Mouse (Mus musculus): ENCODE data around the gene Clasp1. TPM values are rescaled to one million over a fixed set of nuclear protein-coding genes. Genes with fewer than 3 reads are reported as not detected.

Gene Clasp1
- total and polyA plus RNA-seq, 3 experiments = 32.0 to 53.2 (median 42.2) TPM

DNA sequence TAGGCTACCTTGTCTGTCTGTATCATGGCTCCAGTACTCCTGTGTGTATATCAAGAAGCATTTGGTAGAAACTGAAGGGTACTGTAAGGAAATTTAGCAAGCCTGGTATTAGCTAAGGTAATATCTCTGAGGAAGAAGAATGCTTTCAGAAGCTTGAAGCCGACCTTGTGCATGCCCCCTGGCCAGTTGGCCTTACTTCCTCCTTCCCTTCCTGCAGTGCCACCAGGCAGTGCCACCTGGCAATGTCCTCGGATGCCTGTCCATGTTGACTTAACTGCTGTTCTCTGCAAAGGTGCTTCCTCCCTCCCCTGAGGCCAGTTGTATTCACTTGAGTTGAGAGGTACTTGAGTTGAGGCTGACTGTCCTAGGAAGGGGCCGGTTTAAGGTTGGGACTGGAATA lies 32.3 kb downstream of the Clasp1 start:
- Histone ChIP-seq H3K27ac (ENCODE audit: insufficient read depth, low read depth) (no peak overlapping the region), H3K4me3 (replicated peaks in 1 of 3; ENCODE audit: low read depth in 2 of 3, low read length in 2 of 3, poor library complexity in 1 of 3) (no peak overlapping the region), H3K9me3 (replicated peaks; ENCODE audit: low read length) (no peaks in the 10 kb centered on the region), H3K4me2 (ENCODE audit: insufficient read depth, low read depth, poor library complexity, severe bottlenecking) (no peak overlapping the region), H3K4me1 (ENCODE audit: control insufficient read depth in 1 of 2, insufficient read depth in 2 of 2) (peaks cover 0 to 40% of the 10 kb centered on the region in 2 experiments; a peak in 2 of 4 replicates), H3K27me3 (replicated peaks) (no peaks in the 10 kb centered on the region), H3K79me2 (replicated peaks; ENCODE audit: control insufficient read depth, extremely low read depth, insufficient read depth, poor library complexity, severe bottlenecking) (peaks cover 36% of the 10 kb centered on the region), H3K36me3 (replicated peaks in 1 of 2; ENCODE audit: control insufficient read depth in 1 of 2, insufficient read depth in 1 of 2, low read length in 1 of 2) (peaks cover 48 to 92% of the 10 kb centered on the region in 2 experiments), H3K9ac (ENCODE audit: insufficient read depth, low read depth) (no peak overlapping the region)
- in situ Hi-C loops (cut with MboI; ENCODE audit: low pct_ligation_motif_present, low pct_unique_long_range_greater_than_20kb, low sequenced_read_pairs) = no loop called here
- dilution Hi-C loops (cut with MboI; ENCODE audit: extremely low pct_ligation_motif_present, extremely low pct_unique_long_range_greater_than_20kb, low sequenced_read_pairs) = no loop called here
- no peak for DNase-seq (ENCODE audit: extremely low read depth)
- TF ChIP-seq PAX5 (IDR thresholded peaks at IDR 0.05; ENCODE audit: low read length) = no peak
- TF ChIP-seq NELFE (IDR thresholded peaks at IDR 0.05; ENCODE audit: low read depth, low read length) = no peak
- no peak for TF ChIP-seq MXI1 (IDR thresholded peaks at IDR 0.05; ENCODE audit: low read depth, low read length)
- TF ChIP-seq BHLHE40 (IDR thresholded peaks at IDR 0.05; ENCODE audit: low read depth, low read length) = no peak
- no peak for TF ChIP-seq KAT2A (IDR thresholded peaks at IDR 0.05; ENCODE audit: insufficient replicate concordance, low read length)

DNA sequence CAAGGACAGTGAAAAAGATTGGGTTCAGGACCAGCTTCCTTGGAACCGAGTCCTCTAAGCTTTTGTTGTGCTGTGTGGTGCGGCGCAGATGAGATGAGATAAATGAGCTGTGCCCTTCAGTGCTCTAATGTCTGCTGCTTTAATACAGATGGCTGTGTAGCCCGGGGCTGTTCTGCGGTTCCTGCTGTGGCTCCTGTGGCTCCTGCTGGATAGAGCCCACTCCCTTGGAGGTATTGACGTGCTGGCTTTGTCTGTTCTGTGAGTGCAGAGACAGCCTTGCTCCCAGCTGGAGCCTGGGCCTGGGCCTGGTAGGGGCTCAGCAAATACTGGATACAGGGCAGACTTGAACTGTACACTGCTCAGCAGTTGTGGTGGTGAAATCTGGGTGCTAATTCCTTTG lies 34.0 kb downstream of the Clasp1 start:
- no peak for TF ChIP-seq ZKSCAN1 (IDR thresholded peaks at IDR 0.05; ENCODE audit: borderline replicate concordance, low read depth, low read length)
- no peak overlapping the region for H3K9ac ChIP-seq (ENCODE audit: insufficient read depth, low read depth)
- dilution Hi-C loops (cut with MboI; ENCODE audit: extremely low pct_ligation_motif_present, extremely low pct_unique_long_range_greater_than_20kb, low sequenced_read_pairs) = no loop called here
- H3K79me2 ChIP-seq (replicated peaks; ENCODE audit: control insufficient read depth, extremely low read depth, insufficient read depth, poor library complexity, severe bottlenecking) = peaks cover 38% of the 10 kb centered on the region
- H3K4me1 ChIP-seq (ENCODE audit: control insufficient read depth in 1 of 2, insufficient read depth in 2 of 2) = peaks cover 0 to 42% of the 10 kb centered on the region in 2 experiments; a peak in 2 of 4 replicates
- no peak for DNase-seq (ENCODE audit: extremely low read depth)
- no peak overlapping the region for H3K4me2 ChIP-seq (ENCODE audit: insufficient read depth, low read depth, poor library complexity, severe bottlenecking)
- H3K9me3 ChIP-seq (replicated peaks; ENCODE audit: low read length) = no peaks in the 10 kb centered on the region
- H3K27ac ChIP-seq (ENCODE audit: insufficient read depth, low read depth) = no peak overlapping the region
- peaks cover 43 to 86% of the 10 kb centered on the region in 2 experiments for H3K36me3 ChIP-seq (replicated peaks in 1 of 2; ENCODE audit: control insufficient read depth in 1 of 2, insufficient read depth in 1 of 2, low read length in 1 of 2)
- in situ Hi-C loops (cut with MboI; ENCODE audit: low pct_ligation_motif_present, low pct_unique_long_range_greater_than_20kb, low sequenced_read_pairs) = no loop called here
- no peak overlapping the region for H3K4me3 ChIP-seq (replicated peaks in 1 of 3; ENCODE audit: low read depth in 2 of 3, low read length in 2 of 3, poor library complexity in 1 of 3)
- no peaks in the 10 kb centered on the region for H3K27me3 ChIP-seq (replicated peaks)

DNA sequence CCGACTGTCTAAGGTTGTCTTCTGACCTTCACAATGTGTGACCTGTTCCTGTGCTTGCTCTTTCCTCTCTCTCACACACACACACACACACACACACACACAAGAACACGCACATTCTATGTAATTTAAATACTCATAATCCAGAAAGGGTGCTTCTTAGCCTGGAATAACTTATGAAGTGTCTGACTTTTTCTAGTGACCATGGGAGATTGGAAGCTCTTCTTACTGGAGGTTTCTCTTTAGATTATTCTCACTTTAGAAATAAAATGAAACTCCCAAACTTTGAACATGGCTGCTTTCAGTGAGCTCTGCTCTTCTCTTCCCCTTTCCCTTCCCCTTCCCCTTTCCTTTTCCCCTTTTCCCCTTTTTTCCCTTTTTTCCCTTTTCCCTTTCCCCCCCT lies 37.1 kb downstream of the Clasp1 start:
- no peak overlapping the region for H3K4me3 ChIP-seq (replicated peaks in 1 of 3; ENCODE audit: low read depth in 2 of 3, low read length in 2 of 3, poor library complexity in 1 of 3)
- peaks cover 0 to 18% of the 10 kb centered on the region in 2 experiments; a peak in 2 of 4 replicates for H3K4me1 ChIP-seq (ENCODE audit: control insufficient read depth in 1 of 2, insufficient read depth in 2 of 2)
- H3K9ac ChIP-seq (ENCODE audit: insufficient read depth, low read depth) = no peak overlapping the region
- H3K9me3 ChIP-seq (replicated peaks; ENCODE audit: low read length) = no peaks in the 10 kb centered on the region
- peaks cover 50% of the 10 kb centered on the region for H3K79me2 ChIP-seq (replicated peaks; ENCODE audit: control insufficient read depth, extremely low read depth, insufficient read depth, poor library complexity, severe bottlenecking)
- peaks cover 33 to 87% of the 10 kb centered on the region in 2 experiments for H3K36me3 ChIP-seq (replicated peaks in 1 of 2; ENCODE audit: control insufficient read depth in 1 of 2, insufficient read depth in 1 of 2, low read length in 1 of 2)
- in situ Hi-C loops (cut with MboI; ENCODE audit: low pct_ligation_motif_present, low pct_unique_long_range_greater_than_20kb, low sequenced_read_pairs) (no loop called here), dilution Hi-C loops (cut with MboI; ENCODE audit: extremely low pct_ligation_motif_present, extremely low pct_unique_long_range_greater_than_20kb, low sequenced_read_pairs) (no loop called here)
- TF ChIP-seq CHD2 (IDR thresholded peaks at IDR 0.05; ENCODE audit: low read length) (no peak), NELFE (IDR thresholded peaks at IDR 0.05; ENCODE audit: low read depth, low read length) (no peak), MYC (IDR thresholded peaks at IDR 0.05; ENCODE audit: low read depth, low read length) (no peak), SIN3A (IDR thresholded peaks at IDR 0.05; ENCODE audit: low read length) (no peak), MAZ (IDR thresholded peaks at IDR 0.05; ENCODE audit: low read depth, low read length) (no peak), JUN (IDR thresholded peaks at IDR 0.05; ENCODE audit: insufficient read depth, low read depth, low read length) (no peak), GABPA (IDR thresholded peaks at IDR 0.05; ENCODE audit: insufficient replicate concordance, low read depth, low read length) (no peak), PAX5 (IDR thresholded peaks at IDR 0.05; ENCODE audit: low read length) (no peak), EP300 (IDR thresholded peaks at IDR 0.05; ENCODE audit: low read length) (no peak), UBTF (IDR thresholded peaks at IDR 0.05; ENCODE audit: low read depth, low read length) (no peak), RCOR1 (conservative IDR thresholded peaks at IDR 0.05; ENCODE audit: low read depth, low read length) (no peak), MEF2A (IDR thresholded peaks at IDR 0.05; ENCODE audit: borderline replicate concordance, low read depth, low read length) (no peak), ZKSCAN1 (IDR thresholded peaks at IDR 0.05; ENCODE audit: borderline replicate concordance, low read depth, low read length) (no peak), POLR2A (IDR thresholded peaks at IDR 0.05; ENCODE audit: low read depth, low read length) (no peak), JUND (conservative IDR thresholded peaks at IDR 0.05; ENCODE audit: low read depth, low read length) (no peak), ZC3H11A (IDR thresholded peaks at IDR 0.05; ENCODE audit: low read depth, low read length) (no peak)
- no peaks in the 10 kb centered on the region for H3K27me3 ChIP-seq (replicated peaks)
- H3K27ac ChIP-seq (ENCODE audit: insufficient read depth, low read depth) = no peak overlapping the region
- H3K4me2 ChIP-seq (ENCODE audit: insufficient read depth, low read depth, poor library complexity, severe bottlenecking) = no peak overlapping the region
- no peak for DNase-seq (ENCODE audit: extremely low read depth)
